Mouse (Mus musculus) adrenal gland, adult 10 weeks (tissue): ENCODE measurements around the gene Vmn1r38. TPM values are rescaled to one million over a fixed set of nuclear protein-coding genes. Genes with fewer than 3 reads are reported as not detected.

Source experiments
- polyA plus RNA-seq: library from polyadenylated mRNA; stranded (reverse); fragments of 350-450 nt; fragmentation: Illumina TruSeq; extraction: RNeasy Lipid Tissue Mini Kit (QIAGEN cat#74804); gene quantifications from one replicate; pipeline ENCODE4 v1.2.3, GENCODE M21; 2014; ENCODE audit warnings: low read depth, low replicate concordance

Vmn1r38 gene
- not detected for polyA plus RNA-seq

GRCm38 (mm10) chr6:66782527-66782926 is at the start of gene Vmn1r38:
Gene Vmn1r38 (minus strand): TSS chr6:66782627.

GRCm38 (mm10) chr6:66810509-66810908 is 28.1 kb upstream of the Vmn1r38 start, which contains the start of gene Vmn1r39:
Gene Vmn1r39 (minus strand): TSS chr6:66810609.

GRCm38 (mm10) chr6:66729082-66729481 is 53.3 kb downstream of the Vmn1r38 start, which contains the start of gene Vmn1r37:
Gene Vmn1r37 (plus strand): TSS chr6:66729382.

Other genes with a start within 250 kb of the Vmn1r38 start
- gene Mad2l1, start 247.2 kb downstream of the Vmn1r38 start, polyA plus RNA-seq: 30.2 TPM
- not detected for gene Vmn1r32, start 222.5 kb downstream of the Vmn1r38 start, polyA plus RNA-seq
- not detected for gene Vmn1r33, start 164.3 kb downstream of the Vmn1r38 start, polyA plus RNA-seq
- not detected for gene Vmn1r34, start 138.7 kb downstream of the Vmn1r38 start, polyA plus RNA-seq
- not detected for gene Vmn1r35, start 96.7 kb downstream of the Vmn1r38 start, polyA plus RNA-seq
- gene Vmn1r36, start 63.5 kb downstream of the Vmn1r38 start, polyA plus RNA-seq: not detected
- gene Vmn1r37, start 53.2 kb downstream of the Vmn1r38 start, polyA plus RNA-seq: not detected
- not detected for gene Vmn1r39, start 28.0 kb upstream of the Vmn1r38 start, polyA plus RNA-seq
- 154 TPM for gene Gng12, start 113.8 kb upstream of the Vmn1r38 start, polyA plus RNA-seq